Mouse (Mus musculus): ENCODE measurements around the gene Zfp346.
A peak's percentile ranks its signal among the peaks of the same experiment; 100 is the strongest.
"Not testable (repeated sequence)": the region's sequence is repeated elsewhere in the genome, so short reads cannot be mapped to it uniquely, and the experiment has no call there.

Zfp346 gene

GRCm38 (mm10) chr13:55105045-55105952, at the start of gene Zfp346:
Zfp346 (plus strand) TSS chr13:55105311.
- DNase-seq (ENCODE audit: low read depth): peak; percentile 87

- no peak for DNase-seq (ENCODE audit: low read depth)
These were observed 47.1 kb upstream of the Zfp346 start for GRCm38 (mm10) chr13:55058042-55058441.

- no peak for DNase-seq (ENCODE audit: low read depth)
These were observed 41.8 kb upstream of the Zfp346 start for GRCm38 (mm10) chr13:55063276-55063675.

- no peak for DNase-seq (ENCODE audit: low read depth)
These were observed 35.4 kb upstream of the Zfp346 start for GRCm38 (mm10) chr13:55069719-55070118.

GRCm38 (mm10) chr13:55071322-55071721, 33.8 kb upstream of the Zfp346 start:
- DNase-seq (ENCODE audit: low read depth): no peak

GRCm38 (mm10) chr13:55075597-55075996, 29.5 kb upstream of the Zfp346 start:
- DNase-seq (ENCODE audit: low read depth): no peak

GRCm38 (mm10) chr13:55092588-55092987, 12.5 kb upstream of the Zfp346 start:
- no peak for DNase-seq (ENCODE audit: low read depth)

GRCm38 (mm10) chr13:55097841-55098240, 7.3 kb upstream of the Zfp346 start:
- not testable (repeated sequence) for DNase-seq (ENCODE audit: low read depth)

- DNase-seq (ENCODE audit: low read depth): no peak
These were observed 5.9 kb upstream of the Zfp346 start for GRCm38 (mm10) chr13:55099066-55099725.

GRCm38 (mm10) chr13:55099726-55100478, 5.2 kb upstream of the Zfp346 start, which contains the start of gene Uimc1:
Uimc1 (minus strand) TSS chr13:55100300.
- DNase-seq (ENCODE audit: low read depth): peak; percentile 42

GRCm38 (mm10) chr13:55101627-55102026, 3.5 kb upstream of the Zfp346 start:
- no peak for DNase-seq (ENCODE audit: low read depth)

GRCm38 (mm10) chr13:55102366-55102765, 2.7 kb upstream of the Zfp346 start:
- no peak for DNase-seq (ENCODE audit: low read depth)

- no peak for DNase-seq (ENCODE audit: low read depth)
These were observed 1.8 kb upstream of the Zfp346 start for GRCm38 (mm10) chr13:55103351-55103750.

- DNase-seq (ENCODE audit: low read depth): no peak
These were observed 1.0 kb downstream of the Zfp346 start for GRCm38 (mm10) chr13:55105953-55106691.

GRCm38 (mm10) chr13:55107116-55107515, 2.0 kb downstream of the Zfp346 start:
- no peak for DNase-seq (ENCODE audit: low read depth)

GRCm38 (mm10) chr13:55107694-55108093, 2.6 kb downstream of the Zfp346 start:
- no peak for DNase-seq (ENCODE audit: low read depth)

GRCm38 (mm10) chr13:55114375-55114774, 9.3 kb downstream of the Zfp346 start:
- no peak for DNase-seq (ENCODE audit: low read depth)

- DNase-seq (ENCODE audit: low read depth): no peak
These were observed 19.8 kb downstream of the Zfp346 start for GRCm38 (mm10) chr13:55124903-55125302.

- DNase-seq (ENCODE audit: low read depth): no peak
These were observed 28.3 kb downstream of the Zfp346 start, which contains the start of gene Gm17617 for GRCm38 (mm10) chr13:55133448-55133847. Gm17617 (minus strand) TSS chr13:55133548.

GRCm38 (mm10) chr13:55135382-55135781, 30.3 kb downstream of the Zfp346 start:
- DNase-seq (ENCODE audit: low read depth): no peak

- no peak for DNase-seq (ENCODE audit: low read depth)
These were observed 35.2 kb downstream of the Zfp346 start for GRCm38 (mm10) chr13:55140271-55140670.
